Mouse (Mus musculus) cortical plate, adult 2 months (tissue): ENCODE results near the gene Lipi.

Experiments
- CTCF ChIP-seq: fragments of 200-500 bp; IDR thresholded peaks from 2 replicates; pipeline ENCODE4 v1.5.1; 2011; ENCODE audit warnings: mild to moderate bottlenecking, control low read depth, low read length; ENCODE audit not compliant: insufficient read depth; ENCODE audit errors: extremely low read depth
- POLR2A ChIP-seq: fragments of 200-500 bp; IDR thresholded peaks from 2 replicates; pipeline ENCODE4 v1.6.1; 2011; ENCODE audit warnings: mild to moderate bottlenecking, low read length, control low read depth; ENCODE audit not compliant: insufficient read depth; ENCODE audit errors: extremely low read depth

DNA sequence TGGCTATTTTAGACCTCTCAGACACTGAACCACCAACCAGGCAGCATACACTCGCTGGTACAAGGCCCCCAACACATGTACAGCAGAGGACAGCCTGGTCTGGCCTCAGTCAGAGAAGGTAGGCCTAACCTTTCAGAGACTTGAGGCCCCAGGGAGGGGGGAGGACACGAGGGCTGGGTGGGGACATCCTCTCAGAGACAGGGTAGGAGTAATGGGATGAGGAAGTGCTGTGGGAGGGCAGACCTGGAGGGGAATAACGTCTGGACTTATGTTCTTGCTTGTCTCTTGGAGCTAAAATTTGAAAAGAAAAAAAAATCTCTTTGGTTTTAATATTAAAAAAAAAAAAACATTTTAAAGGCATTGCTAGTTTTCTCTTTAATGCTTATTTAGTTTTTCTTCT is 605 bp upstream of the Lipi start:
- no peak for TF ChIP-seq CTCF
- no peak for TF ChIP-seq POLR2A
